Mouse (Mus musculus) cerebellum, adult 18-20 months (tissue): ENCODE results near the gene Lsm2.
"Not testable (repeated sequence)": the region's sequence is repeated elsewhere in the genome, so short reads cannot be mapped to it uniquely, and the experiment has no call there.

ENCODE experiments used
- DNase-seq, 2 experiments: peaks; one replicate each; pipeline ENCODE4 v3.0.0; 2021

Gene Lsm2

DNA sequence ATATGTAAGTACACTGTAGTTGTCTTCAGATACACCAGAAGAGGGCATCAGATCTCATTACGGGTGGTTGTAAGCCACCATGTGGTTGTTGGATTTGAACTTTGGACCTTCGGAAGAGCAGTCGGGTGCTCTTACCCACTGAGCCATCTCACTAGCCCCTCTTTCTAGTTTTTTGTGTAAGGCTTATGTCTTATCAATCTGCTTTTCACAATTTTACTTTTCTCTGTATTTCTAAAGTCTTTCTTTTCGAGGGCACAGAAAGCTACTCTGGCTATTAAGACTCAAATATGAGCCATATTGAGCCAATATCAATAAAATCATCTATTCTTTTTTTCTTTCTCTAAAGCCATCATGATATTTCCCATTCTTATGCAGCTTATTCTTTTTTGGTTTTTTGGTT lies 13.5 kb downstream of the Lsm2 start:
- DNase-seq = not testable (repeated sequence)

DNA sequence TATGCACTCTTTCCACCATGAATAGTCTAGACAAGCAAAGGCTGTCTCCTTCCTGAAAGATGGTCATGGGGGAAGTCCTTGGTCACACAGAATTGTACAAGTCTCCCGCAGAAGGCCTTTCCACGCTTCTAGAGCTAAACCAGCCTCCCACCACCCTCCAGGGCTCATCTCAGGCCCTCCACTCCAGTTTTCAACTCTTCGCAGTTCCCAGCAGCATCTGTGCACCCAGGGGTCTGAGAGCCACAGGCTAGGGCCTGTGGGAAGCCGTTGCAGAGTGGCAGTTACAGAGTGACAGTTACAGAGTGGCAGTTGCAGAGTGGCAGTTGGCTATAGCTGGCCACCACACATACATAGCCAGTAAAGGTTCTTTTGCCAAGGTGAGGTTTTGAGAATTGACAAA lies 14.3 kb downstream of the Lsm2 start:
- not testable (repeated sequence) for DNase-seq

- DNase-seq = no peak
These were observed 14.9 kb downstream of the Lsm2 start for GRCm38 (mm10) chr17:34996411-34997141.

DNA sequence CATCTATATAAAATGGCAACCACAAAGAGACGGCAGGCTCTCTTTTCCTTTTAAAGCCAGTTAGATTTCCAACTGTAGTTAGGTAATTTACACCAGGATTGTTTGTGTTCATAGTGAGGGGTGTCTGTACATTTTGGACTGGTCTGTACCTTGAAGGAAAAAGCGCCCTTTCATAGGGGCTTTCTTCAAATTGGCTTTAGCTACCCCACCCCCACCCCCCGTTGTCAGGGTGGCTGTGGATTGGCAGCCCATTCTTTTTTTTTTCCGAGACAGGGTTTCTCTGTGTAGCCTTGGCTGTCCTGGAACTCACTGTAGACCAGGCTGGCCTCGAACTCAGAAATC lies 15.5 kb downstream of the Lsm2 start:
- no peak for DNase-seq

- DNase-seq = no peak
These were observed 17.1 kb downstream of the Lsm2 start for GRCm38 (mm10) chr17:34998526-34999430.

- DNase-seq = not testable (repeated sequence)
These were observed 18.4 kb downstream of the Lsm2 start for GRCm38 (mm10) chr17:34999871-35000716.

- peak; percentile 77 to 87 for DNase-seq
These were observed 19.2 kb downstream of the Lsm2 start, which contains the start of gene Vars for GRCm38 (mm10) chr17:35000717-35001451. Gene Vars, plus strand, starts transcription at chr17:35000987.

GRCm38 (mm10) chr17:35001452-35002152 lies 19.9 kb downstream of the Lsm2 start:
- DNase-seq = peak in 1 of 2 experiments; percentile 35

DNA sequence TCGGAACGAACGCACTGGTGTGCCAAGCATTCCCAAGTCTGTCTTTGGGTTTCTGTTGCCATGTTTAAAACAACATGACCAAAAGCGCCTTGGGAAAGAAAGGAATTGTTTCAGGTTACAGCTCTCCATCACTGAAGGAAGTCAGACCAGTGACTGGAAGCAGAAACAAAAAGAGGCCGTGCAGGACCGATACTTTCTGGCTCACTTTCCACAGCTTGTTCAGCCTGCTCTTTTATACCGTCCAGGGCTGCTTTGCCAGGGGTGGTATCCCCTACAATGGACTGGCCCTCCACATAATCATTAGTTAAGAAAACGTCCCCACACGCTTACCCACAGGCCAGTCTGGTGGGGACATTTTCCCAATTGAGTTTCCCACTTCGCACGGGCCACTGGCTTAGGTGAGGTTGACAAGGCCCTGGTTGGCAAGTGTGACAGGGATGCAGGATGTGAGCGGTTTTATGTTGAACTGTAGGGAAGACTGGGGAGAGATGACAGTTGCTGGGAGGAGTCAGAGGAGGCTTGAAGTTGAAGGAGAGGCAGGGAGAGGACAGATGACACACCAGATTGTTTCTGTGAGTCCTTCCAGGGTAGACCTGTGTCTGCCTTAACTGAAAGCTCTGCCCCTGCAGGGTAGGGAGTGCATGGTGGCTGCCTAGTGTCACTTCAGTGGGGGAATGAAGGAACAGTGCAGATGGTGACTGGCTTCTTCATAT lies 20.6 kb downstream of the Lsm2 start:
- no peak for DNase-seq

GRCm38 (mm10) chr17:35003022-35003838 lies 21.6 kb downstream of the Lsm2 start:
- no peak for DNase-seq

- peak in 1 of 2 experiments; percentile 6 for DNase-seq
These were observed 22.5 kb downstream of the Lsm2 start for GRCm38 (mm10) chr17:35004075-35004717.

GRCm38 (mm10) chr17:35005158-35005557 lies 23.5 kb downstream of the Lsm2 start:
- peak in 1 of 2 experiments; percentile 9 for DNase-seq

GRCm38 (mm10) chr17:35005902-35006301 lies 24.2 kb downstream of the Lsm2 start:
- not testable (repeated sequence) for DNase-seq

DNA sequence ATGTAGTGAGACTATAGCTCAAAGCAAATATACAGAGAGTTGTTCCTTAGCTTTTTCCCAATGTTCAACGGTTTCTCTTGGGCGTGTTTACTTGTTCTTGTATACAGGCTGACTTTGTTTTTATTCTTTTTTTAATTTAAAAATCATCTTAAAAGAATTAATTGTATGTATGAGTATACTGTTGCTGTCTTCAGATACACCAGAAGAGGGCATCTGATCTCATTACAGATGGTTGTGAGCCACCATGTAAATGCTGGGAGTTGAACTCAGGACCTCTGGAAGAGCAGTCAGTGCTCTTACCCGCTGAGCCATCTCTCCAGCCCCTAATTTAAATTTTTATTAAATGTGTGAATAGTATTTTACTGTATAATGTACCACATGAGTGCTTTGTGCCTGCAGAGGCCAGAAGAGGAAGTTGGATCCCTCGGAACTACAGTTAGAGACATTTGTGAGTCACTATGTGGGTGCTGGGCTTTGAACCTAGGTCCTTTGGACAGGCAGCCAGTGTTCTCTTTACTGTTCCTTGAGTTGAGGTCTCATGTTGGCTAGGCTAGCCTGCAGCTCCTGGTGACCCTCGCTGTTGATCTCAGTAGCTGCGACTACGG lies 25.8 kb downstream of the Lsm2 start:
- DNase-seq = no peak

DNA sequence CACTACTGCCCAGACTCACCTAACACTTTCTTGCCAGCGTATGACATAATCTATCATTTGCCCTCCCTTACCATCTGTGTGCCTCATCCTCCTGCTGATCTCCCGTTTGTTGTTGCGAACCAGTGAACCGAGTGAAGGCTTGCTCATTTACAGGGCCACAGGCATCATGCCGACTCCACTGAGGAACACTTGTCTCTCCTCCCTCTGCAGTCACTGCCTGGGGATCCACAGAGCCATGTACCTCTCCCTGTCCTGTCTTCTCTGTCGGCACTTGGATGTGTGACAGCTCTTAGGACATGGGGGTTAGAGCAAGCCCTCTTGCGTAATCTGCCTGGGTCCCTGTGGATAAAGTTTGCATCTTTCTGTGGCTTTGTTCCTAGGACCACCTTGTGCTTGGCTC lies 27.9 kb downstream of the Lsm2 start:
- DNase-seq = peak; percentile 75 to 79

DNA sequence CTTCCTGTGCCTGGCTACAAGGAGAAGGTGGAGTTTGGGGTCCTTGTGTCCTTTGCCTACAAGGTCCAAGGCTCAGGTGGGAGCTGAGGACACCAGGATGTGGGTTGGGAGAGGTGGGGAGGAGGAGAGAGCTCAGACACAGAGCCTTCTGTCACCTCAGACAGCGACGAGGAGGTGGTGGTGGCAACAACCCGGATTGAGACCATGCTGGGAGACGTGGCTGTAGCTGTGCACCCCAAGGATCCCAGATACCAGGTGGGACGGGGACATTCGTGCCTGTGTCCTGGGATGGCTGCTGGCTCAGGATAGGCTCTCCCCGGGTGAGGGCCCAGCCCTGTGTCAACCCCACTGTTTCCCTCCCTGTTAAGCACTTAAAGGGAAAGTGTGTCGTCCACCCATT lies 29.8 kb downstream of the Lsm2 start:
- DNase-seq = no peak

GRCm38 (mm10) chr17:35012430-35012829 lies 30.8 kb downstream of the Lsm2 start:
- DNase-seq = peak in 1 of 2 experiments; percentile 9

DNA sequence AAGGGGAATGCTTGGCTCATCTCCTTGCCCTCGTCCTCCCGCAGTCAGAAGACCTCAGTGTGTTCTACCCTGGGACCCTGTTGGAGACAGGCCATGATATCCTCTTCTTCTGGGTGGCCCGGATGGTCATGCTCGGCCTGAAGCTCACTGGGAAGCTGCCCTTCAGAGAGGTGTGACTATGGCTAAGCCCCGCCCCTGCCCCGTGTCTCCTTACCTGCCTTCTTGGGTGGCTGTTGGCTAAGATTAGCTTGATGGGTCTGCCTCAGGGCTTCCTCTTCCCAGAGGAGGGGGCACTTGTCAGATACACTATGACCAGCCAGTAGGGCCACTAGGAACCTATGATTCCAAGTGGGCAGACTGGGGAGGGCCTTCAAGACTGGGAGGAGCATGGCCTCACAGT lies 31.6 kb downstream of the Lsm2 start:
- DNase-seq = peak in 1 of 2 experiments; percentile 11

DNA sequence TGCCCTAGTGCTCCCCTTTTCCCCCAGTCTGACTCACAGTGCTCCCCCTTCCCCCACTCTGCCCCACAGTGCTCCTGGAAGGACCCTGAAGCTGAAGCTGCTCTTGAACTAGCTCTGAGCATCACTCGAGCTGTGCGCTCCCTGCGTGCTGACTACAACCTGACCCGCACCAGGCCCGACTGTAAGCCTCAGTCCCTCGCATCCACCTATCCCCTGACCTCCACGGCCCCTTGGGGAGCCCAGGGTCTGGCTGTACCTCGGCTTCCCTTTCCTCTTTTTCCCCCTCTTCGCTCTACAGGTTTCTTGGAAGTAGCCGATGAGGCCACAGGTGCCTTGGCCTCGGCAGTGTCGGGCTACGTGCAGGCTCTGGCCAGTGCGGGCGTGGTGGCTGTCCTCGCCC lies 33.6 kb downstream of the Lsm2 start:
- DNase-seq = peak in 1 of 2 experiments; percentile 14
